Mouse (Mus musculus) ES-Bruce4 (cell line): Measurements from ENCODE around the gene Cfap45.

Experiments
- CTCF ChIP-seq: IDR thresholded peaks from one replicate; pipeline ENCODE4 v1.8.1; 2011; ENCODE audit warnings: low read depth, low read length
- POLR2A ChIP-seq: IDR thresholded peaks from one replicate; pipeline ENCODE4 v1.8.1; 2011; ENCODE audit warnings: low read length; ENCODE audit not compliant: insufficient read depth

DNA sequence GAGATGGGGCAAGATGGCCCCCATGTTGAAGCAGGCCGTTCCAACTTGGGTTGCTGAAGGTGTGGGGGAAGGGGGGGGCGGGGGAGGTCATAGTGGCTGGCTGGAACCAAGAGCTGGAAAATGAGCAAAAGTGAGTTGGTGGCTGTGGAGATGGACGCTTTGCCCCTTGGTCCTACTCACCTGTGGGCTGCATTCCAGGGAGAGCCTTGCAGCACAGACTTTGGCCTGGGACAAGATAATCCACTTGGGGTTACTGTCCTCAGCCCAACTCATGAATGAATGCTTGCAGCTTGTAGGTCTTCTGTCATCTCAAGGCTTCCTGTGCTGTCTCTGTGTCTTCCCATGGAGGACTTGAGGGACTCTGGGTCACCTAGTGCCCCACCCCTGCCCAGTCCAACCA lies 12.9 kb upstream of the Cfap45 start:
- TF ChIP-seq POLR2A (no peak), CTCF (no peak)
